Mouse (Mus musculus) kidney, adult 10 weeks (tissue): ENCODE measurements around the gene Sf3a2. TPM values are rescaled to one million over a fixed set of nuclear protein-coding genes. Genes with fewer than 3 reads are reported as not detected.

Experiments
- polyA plus RNA-seq: library from polyadenylated mRNA; stranded (reverse); fragments of 350-450 nt; fragmentation: Illumina TruSeq; extraction: RNeasy Lipid Tissue Mini Kit (QIAGEN cat#74804); gene quantifications from one replicate; pipeline ENCODE4 v1.2.3, GENCODE M21; 2014; ENCODE audit warnings: low read depth, low replicate concordance

Sf3a2 gene
- 2.2 TPM for polyA plus RNA-seq

DNA sequence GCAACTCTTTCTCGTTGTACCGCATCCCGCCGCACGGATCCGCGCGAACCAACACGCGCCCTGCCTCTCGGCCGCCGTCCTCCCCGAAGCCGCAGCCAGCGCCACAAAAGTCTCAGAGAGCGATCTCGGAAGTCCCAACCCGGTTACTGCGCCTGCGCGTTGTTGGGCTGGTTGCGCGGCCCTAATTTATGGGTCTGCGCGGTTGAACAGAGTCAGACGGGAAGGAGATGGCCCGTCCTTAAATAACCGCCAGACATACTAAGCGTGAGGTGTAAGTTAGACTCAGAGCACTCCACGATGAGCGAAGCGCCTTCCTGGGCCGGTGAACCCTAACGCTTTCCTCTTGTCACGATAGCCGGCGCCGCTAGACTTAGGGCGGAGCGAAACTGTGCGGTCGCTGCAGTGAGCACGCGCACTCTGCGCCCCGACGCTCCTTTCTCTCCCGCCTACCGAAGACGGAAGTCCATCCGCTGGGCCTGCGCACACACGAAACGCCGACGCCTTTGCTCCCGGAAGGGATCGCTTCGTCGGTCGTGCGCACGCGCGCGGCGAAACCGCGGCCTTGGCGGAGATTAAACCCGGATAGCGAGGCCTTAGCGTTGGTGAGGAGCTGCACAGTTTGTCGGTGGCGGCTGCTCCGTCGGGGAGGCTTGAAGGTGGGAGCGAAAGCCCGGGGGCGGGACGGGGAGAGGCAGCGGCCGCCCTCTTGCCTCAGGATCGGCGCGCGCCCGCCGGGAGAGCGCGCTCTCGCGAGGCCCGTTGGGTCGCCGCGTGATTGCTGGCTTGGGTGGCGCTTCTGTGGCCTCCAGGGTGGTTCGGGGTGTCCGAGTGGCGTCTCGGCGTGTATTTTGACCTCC is at the start of gene Sf3a2, which contains the start of gene Plekhj1:
Gene Sf3a2, plus strand, starts transcription at position 49 of the 857 bp plus-strand sequence.
Gene Plekhj1, minus strand, starts transcription at position 477 of the 857 bp plus-strand sequence.

DNA sequence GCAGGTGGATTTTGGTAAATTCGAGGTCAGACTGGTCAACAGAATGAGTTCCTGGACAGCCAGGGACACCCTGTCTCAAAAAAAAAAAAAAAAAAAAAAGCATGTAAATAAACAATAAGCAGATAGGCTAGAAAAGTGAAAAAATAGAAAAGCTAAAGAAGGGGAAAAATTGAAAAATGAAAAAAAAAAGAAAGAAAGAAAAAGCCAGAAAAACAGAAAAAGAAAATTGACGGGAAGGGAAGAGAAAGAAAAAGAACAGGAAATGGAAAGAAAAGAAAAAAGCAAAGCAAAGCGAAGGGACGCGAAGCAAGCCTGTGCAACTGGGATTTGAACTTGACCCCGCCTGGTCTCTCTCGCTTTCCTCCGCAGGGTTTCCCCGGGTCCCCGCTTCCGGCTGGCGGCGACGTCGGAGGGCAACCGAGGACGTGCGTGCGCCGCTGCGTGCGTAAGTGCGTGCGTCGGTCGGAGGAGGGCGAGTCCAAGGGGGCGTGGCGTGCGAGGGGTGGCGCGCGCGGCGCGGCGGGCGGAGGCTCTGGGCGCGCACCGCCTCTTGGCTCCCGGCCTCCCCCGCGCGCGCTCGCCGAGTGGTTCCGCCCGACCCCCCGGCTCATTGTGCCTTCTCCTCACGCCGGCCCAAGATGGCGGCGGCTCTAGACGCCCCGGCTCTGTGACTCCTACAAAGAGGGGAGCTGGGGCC is 43.3 kb upstream of the Sf3a2 start, which contains the start of gene Dot1l:
Gene Dot1l, plus strand, starts transcription at position 613 of the 697 bp plus-strand sequence.

GRCm38 (mm10) chr10:80804916-80805315 is 6.9 kb downstream of the Sf3a2 start, which contains the start of gene Amh:
Gene Amh, plus strand, starts transcription at chr10:80805243.

DNA sequence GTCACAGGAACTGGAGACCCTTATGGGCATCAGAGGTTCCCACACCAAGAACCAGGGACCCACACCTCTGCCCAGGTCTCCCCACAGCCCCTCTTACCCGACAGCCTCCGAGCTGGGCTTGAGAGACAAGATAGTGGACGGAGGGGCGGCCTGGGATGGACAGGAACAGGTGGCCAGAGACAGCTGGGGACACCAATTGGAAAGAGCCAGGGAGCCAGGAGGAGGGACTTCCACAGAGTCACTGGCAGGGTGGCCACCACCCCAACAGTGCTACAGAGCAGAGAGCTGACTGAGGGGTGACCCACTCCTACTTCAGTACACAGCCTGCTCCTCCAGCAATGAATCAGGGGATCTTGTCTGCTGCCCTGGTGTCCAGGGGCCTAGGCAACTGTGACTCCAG is 15.4 kb downstream of the Sf3a2 start, which contains the start of gene Jsrp1:
Gene Jsrp1, minus strand, starts transcription at position 133 of the 400 bp plus-strand sequence.

DNA sequence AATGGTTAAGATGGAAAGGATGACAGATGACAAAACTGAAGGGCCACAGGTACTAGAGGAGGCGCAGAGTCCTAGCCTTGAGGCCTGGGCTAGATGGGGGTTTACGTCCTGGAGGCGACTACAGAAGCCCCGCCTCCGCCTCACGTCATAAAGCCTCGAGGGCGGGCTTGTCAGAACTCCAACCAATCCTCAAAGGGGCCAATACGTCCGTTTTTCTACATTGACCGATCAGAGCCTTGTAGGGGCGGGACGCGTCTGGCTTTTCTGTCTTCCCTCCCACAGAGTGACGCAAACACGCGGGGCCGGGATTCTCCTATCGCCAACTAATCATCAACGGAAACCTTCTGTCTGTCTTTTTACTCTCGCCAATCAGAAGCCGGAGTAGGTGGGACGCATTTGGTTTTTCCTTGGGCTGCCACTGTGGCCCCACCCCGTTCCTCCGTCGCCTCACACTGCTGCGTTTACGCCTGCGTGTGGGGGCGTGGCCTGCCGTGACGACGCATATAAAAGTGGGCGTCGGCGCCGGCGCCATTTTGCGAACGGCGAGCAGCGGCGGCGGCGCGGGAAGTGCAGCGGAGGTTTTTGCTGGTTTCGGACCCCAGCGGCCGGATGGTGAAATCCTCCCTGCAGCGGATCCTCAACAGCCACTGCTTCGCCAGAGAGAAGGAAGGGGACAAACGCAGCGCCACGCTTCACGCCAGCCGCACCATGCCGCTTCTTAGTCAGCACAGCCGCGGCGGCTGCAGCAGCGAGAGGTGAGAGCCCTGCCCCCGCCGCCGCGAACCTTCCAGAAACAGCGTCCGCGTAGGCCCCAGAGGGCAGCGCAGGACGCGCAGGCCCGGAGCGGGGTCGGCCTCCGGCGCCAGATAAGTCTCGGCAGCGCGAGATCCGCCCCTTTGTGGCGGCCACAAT is 28.4 kb downstream of the Sf3a2 start, which contains the start of gene Oaz1:
Gene Oaz1, plus strand, starts transcription at position 506 of the 912 bp plus-strand sequence.

GRCm38 (mm10) chr10:80843931-80844547 is 46.0 kb downstream of the Sf3a2 start, which contains the start of gene Lingo3:
Gene Lingo3, minus strand, starts transcription at chr10:80844039.

Other genes starting within 250 kb of the Sf3a2 start
- gene Rexo1, start 236.6 kb upstream of the Sf3a2 start, polyA plus RNA-seq: 0.16 TPM
- gene Klf16, start 220.9 kb upstream of the Sf3a2 start, polyA plus RNA-seq: 1.5 TPM
- 0.53 TPM for gene Abhd17a, start 207.9 kb upstream of the Sf3a2 start, polyA plus RNA-seq
- 0.44 TPM for gene Scamp4, start 195.3 kb upstream of the Sf3a2 start, polyA plus RNA-seq
- gene Adat3, start 195.3 kb upstream of the Sf3a2 start, polyA plus RNA-seq: not detected
- gene Gm49322, start 192.2 kb upstream of the Sf3a2 start, polyA plus RNA-seq: not detected
- gene Csnk1g2, start 175.4 kb upstream of the Sf3a2 start, polyA plus RNA-seq: 0.53 TPM
- 0.36 TPM for gene Btbd2, start 141.1 kb upstream of the Sf3a2 start, polyA plus RNA-seq
- gene Mknk2, start 120.1 kb upstream of the Sf3a2 start, polyA plus RNA-seq: 1.8 TPM
- 1.1 TPM for gene Mob3a, start 96.2 kb upstream of the Sf3a2 start, polyA plus RNA-seq
- gene Izumo4, start 96.0 kb upstream of the Sf3a2 start, polyA plus RNA-seq: 0.89 TPM
- 7.2 TPM for gene Ap3d1, start 55.9 kb upstream of the Sf3a2 start, polyA plus RNA-seq
- gene Dot1l, start 43.0 kb upstream of the Sf3a2 start, polyA plus RNA-seq: 1.2 TPM
- gene Plekhj1, start 428 bp downstream of the Sf3a2 start, polyA plus RNA-seq: 1.5 TPM
- not detected for gene Amh, start 7.0 kb downstream of the Sf3a2 start, polyA plus RNA-seq
- not detected for gene Jsrp1, start 15.3 kb downstream of the Sf3a2 start, polyA plus RNA-seq
- gene Oaz1, start 28.5 kb downstream of the Sf3a2 start, polyA plus RNA-seq: 171 TPM
- gene Lingo3, start 45.8 kb downstream of the Sf3a2 start, polyA plus RNA-seq: not detected
- gene Lsm7, start 57.0 kb downstream of the Sf3a2 start, polyA plus RNA-seq: 3.3 TPM
- not detected for gene Sppl2b, start 57.1 kb downstream of the Sf3a2 start, polyA plus RNA-seq
- not detected for gene Tmprss9, start 73.7 kb downstream of the Sf3a2 start, polyA plus RNA-seq
- gene Timm13, start 102.8 kb downstream of the Sf3a2 start, polyA plus RNA-seq: not detected
- gene Lmnb2, start 120.0 kb downstream of the Sf3a2 start, polyA plus RNA-seq: 0.24 TPM
- 2.3 TPM for gene Gadd45b, start 131.9 kb downstream of the Sf3a2 start, polyA plus RNA-seq
- gene Gng7, start 216.7 kb downstream of the Sf3a2 start, polyA plus RNA-seq: 1.1 TPM
- gene Diras1, start 227.5 kb downstream of the Sf3a2 start, polyA plus RNA-seq: not detected
- 0.28 TPM for gene Slc39a3, start 239.2 kb downstream of the Sf3a2 start, polyA plus RNA-seq